Mouse (Mus musculus): Measurements from ENCODE around the gene Kcnd3. TPM values are rescaled to one million over a fixed set of nuclear protein-coding genes. Genes with fewer than 3 reads are reported as not detected.

Gene Kcnd3
- polyA plus RNA-seq, 2 experiments, result 0.01 to 0.08 TPM

- WGBS (ENCODE audit: insufficient replicate concordance), result 48% methylated on average over 4 of the region's 4 CpGs
- Histone ChIP-seq H3K27ac (no peak overlapping the region), H3K4me1 (replicated peaks; ENCODE audit: control insufficient read depth in 2 of 2, insufficient read depth in 2 of 2, low read length in 1 of 2) (peaks cover 18 to 26% of the 10 kb centered on the region in 2 experiments), H3K27me3 (ENCODE audit: control insufficient read depth, insufficient read depth, low read length) (peaks cover 18% of the 10 kb centered on the region), H3K9me3 (ENCODE audit: control insufficient read depth, low read length) (no peaks in the 10 kb centered on the region), H3K4me3 (ENCODE audit: insufficient read depth in 1 of 2, low read depth in 2 of 2, low read length in 2 of 2) (no peak overlapping the region), H3K4me2 (ENCODE audit: low read depth) (no peak overlapping the region), H3K36me3 (replicated peaks; ENCODE audit: control insufficient read depth, insufficient read depth, low read depth) (no peaks in the 10 kb centered on the region), H3K9ac (replicated peaks) (no peak overlapping the region)
- TF ChIP-seq CTCF (IDR thresholded peaks at IDR 0.05; ENCODE audit: low read depth) (no peak), EP300 (IDR thresholded peaks at IDR 0.05; ENCODE audit: low read depth) (no peak)
- ATAC-seq (ENCODE audit: insufficient read depth) (no peak), DNase-seq (ENCODE audit: low read depth in 3 of 3, low spot score in 3 of 3) (no peak)
These were observed 254.4 kb downstream of the Kcnd3 start for GRCm38 (mm10) chr3:105706366-105707020.

GRCm38 (mm10) chr3:105707590-105707989 lies 255.5 kb downstream of the Kcnd3 start:
- TF ChIP-seq EP300 (IDR thresholded peaks at IDR 0.05; ENCODE audit: low read depth), result no peak
- TF ChIP-seq CTCF (IDR thresholded peaks at IDR 0.05; ENCODE audit: low read depth), result no peak
- Histone ChIP-seq H3K4me2 (ENCODE audit: low read depth) (no peak overlapping the region), H3K27me3 (ENCODE audit: control insufficient read depth, insufficient read depth, low read length) (peaks cover 18% of the 10 kb centered on the region), H3K9me3 (ENCODE audit: control insufficient read depth, low read length) (no peaks in the 10 kb centered on the region), H3K4me1 (replicated peaks; ENCODE audit: control insufficient read depth in 2 of 2, insufficient read depth in 2 of 2, low read length in 1 of 2) (peaks cover 12 to 18% of the 10 kb centered on the region in 2 experiments), H3K9ac (replicated peaks) (no peak overlapping the region), H3K36me3 (replicated peaks; ENCODE audit: control insufficient read depth, insufficient read depth, low read depth) (no peaks in the 10 kb centered on the region), H3K27ac (no peak overlapping the region), H3K4me3 (ENCODE audit: insufficient read depth in 1 of 2, low read depth in 2 of 2, low read length in 2 of 2) (no peak overlapping the region)
- ATAC-seq (ENCODE audit: insufficient read depth), result no peak
- WGBS (ENCODE audit: insufficient replicate concordance), result 61% methylated on average over 7 of the region's 7 CpGs
- DNase-seq (ENCODE audit: low read depth in 3 of 3, low spot score in 3 of 3), result no peak

- DNase-seq (ENCODE audit: low read depth in 3 of 3, low spot score in 3 of 3) (no peak), ATAC-seq (ENCODE audit: insufficient read depth) (no peak)
- Histone ChIP-seq H3K9me3 (ENCODE audit: control insufficient read depth, low read length) (no peaks in the 10 kb centered on the region), H3K4me1 (replicated peaks; ENCODE audit: control insufficient read depth in 2 of 2, insufficient read depth in 2 of 2, low read length in 1 of 2) (peaks cover 0 to 2% of the 10 kb centered on the region in 2 experiments; a peak in 2 of 4 replicates), H3K36me3 (replicated peaks; ENCODE audit: control insufficient read depth, insufficient read depth, low read depth) (no peaks in the 10 kb centered on the region), H3K27ac (no peak overlapping the region), H3K27me3 (ENCODE audit: control insufficient read depth, insufficient read depth, low read length) (peaks cover 14% of the 10 kb centered on the region), H3K9ac (replicated peaks) (no peak overlapping the region), H3K4me2 (ENCODE audit: low read depth) (no peak overlapping the region), H3K4me3 (ENCODE audit: insufficient read depth in 1 of 2, low read depth in 2 of 2, low read length in 2 of 2) (no peak overlapping the region)
- TF ChIP-seq CTCF (IDR thresholded peaks at IDR 0.05; ENCODE audit: low read depth) (no peak), EP300 (IDR thresholded peaks at IDR 0.05; ENCODE audit: low read depth) (no peak)
- 60% methylated on average over 6 of the region's 6 CpGs for WGBS (ENCODE audit: insufficient replicate concordance)
These were observed 258.1 kb downstream of the Kcnd3 start for GRCm38 (mm10) chr3:105710246-105710645.

GRCm38 (mm10) chr3:105711741-105712140 lies 259.6 kb downstream of the Kcnd3 start:
- Histone ChIP-seq H3K9ac (replicated peaks) (no peak overlapping the region), H3K27ac (no peak overlapping the region), H3K27me3 (ENCODE audit: control insufficient read depth, insufficient read depth, low read length) (peaks cover 3% of the 10 kb centered on the region), H3K4me3 (ENCODE audit: insufficient read depth in 1 of 2, low read depth in 2 of 2, low read length in 2 of 2) (no peak overlapping the region), H3K4me2 (ENCODE audit: low read depth) (no peak overlapping the region), H3K4me1 (replicated peaks; ENCODE audit: control insufficient read depth in 2 of 2, insufficient read depth in 2 of 2, low read length in 1 of 2) (no peaks in the 10 kb centered on the region), H3K36me3 (replicated peaks; ENCODE audit: control insufficient read depth, insufficient read depth, low read depth) (no peaks in the 10 kb centered on the region), H3K9me3 (ENCODE audit: control insufficient read depth, low read length) (no peaks in the 10 kb centered on the region)
- 41% methylated on average over 7 of the region's 7 CpGs for WGBS (ENCODE audit: insufficient replicate concordance)
- TF ChIP-seq CTCF (IDR thresholded peaks at IDR 0.05; ENCODE audit: low read depth), result no peak
- no peak for TF ChIP-seq EP300 (IDR thresholded peaks at IDR 0.05; ENCODE audit: low read depth)
- no peak for ATAC-seq (ENCODE audit: insufficient read depth)
- no peak for DNase-seq (ENCODE audit: low read depth in 3 of 3, low spot score in 3 of 3)

GRCm38 (mm10) chr3:105712827-105713226 lies 260.7 kb downstream of the Kcnd3 start:
- ATAC-seq (ENCODE audit: insufficient read depth) (no peak), DNase-seq (ENCODE audit: low read depth in 3 of 3, low spot score in 3 of 3) (no peak)
- no peaks in the 10 kb centered on the region; the same call in none of the 2 replicates for H3K27me3 ChIP-seq (ENCODE audit: control insufficient read depth, insufficient read depth, low read length)
- no peaks in the 10 kb centered on the region for H3K9me3 ChIP-seq (ENCODE audit: control insufficient read depth, low read length)
- no peak overlapping the region for H3K27ac ChIP-seq
- no peaks in the 10 kb centered on the region for H3K36me3 ChIP-seq (replicated peaks; ENCODE audit: control insufficient read depth, insufficient read depth, low read depth)
- H3K4me3 ChIP-seq (ENCODE audit: insufficient read depth in 1 of 2, low read depth in 2 of 2, low read length in 2 of 2), result no peak overlapping the region
- TF ChIP-seq EP300 (IDR thresholded peaks at IDR 0.05; ENCODE audit: low read depth) (no peak), CTCF (IDR thresholded peaks at IDR 0.05; ENCODE audit: low read depth) (no peak)
- H3K4me2 ChIP-seq (ENCODE audit: low read depth), result no peak overlapping the region
- H3K9ac ChIP-seq (replicated peaks), result no peak overlapping the region
- H3K4me1 ChIP-seq (replicated peaks; ENCODE audit: control insufficient read depth in 2 of 2, insufficient read depth in 2 of 2, low read length in 1 of 2), result no peaks in the 10 kb centered on the region
